Mouse (Mus musculus): ENCODE measurements around the gene Trim8.

DNA sequence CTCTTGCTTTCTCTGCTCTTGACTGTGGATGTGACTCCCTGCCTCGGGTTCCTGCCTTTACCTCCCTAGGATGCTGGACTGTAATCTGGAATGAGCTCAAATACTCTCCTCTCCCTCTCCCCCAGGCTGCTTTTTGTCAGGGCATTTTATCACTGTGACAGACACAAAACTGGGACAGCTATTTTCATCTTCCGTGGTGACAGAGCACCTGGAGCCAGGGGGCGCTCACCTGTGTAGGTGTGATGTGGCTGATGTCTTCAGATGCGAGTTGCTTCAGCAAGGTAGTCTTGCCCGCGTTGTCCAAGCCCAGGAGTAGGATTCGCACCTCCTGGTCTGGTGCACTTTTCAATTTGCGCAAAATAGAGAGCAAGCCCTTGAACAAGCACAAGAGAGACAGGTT is 56.5 kb downstream of the Trim8 start:
- no peak for TF ChIP-seq CHD2 (IDR thresholded peaks at IDR 0.05; ENCODE audit: low read length)
- TF ChIP-seq NELFE (IDR thresholded peaks at IDR 0.05; ENCODE audit: low read depth, low read length): no peak
- no peak for TF ChIP-seq ZNF384 (IDR thresholded peaks at IDR 0.05; ENCODE audit: low read depth, low read length)
- no peak for TF ChIP-seq MYC (IDR thresholded peaks at IDR 0.05; ENCODE audit: low read depth, low read length)
- no peak for TF ChIP-seq MEF2A (IDR thresholded peaks at IDR 0.05; ENCODE audit: borderline replicate concordance, low read depth, low read length)
- no peak for TF ChIP-seq RAD21 (IDR thresholded peaks at IDR 0.05; ENCODE audit: low read depth, low read length)
- TF ChIP-seq POLR2A (IDR thresholded peaks at IDR 0.05; ENCODE audit: low read depth, low read length): no peak
- TF ChIP-seq CTCF (conservative IDR thresholded peaks at IDR 0.05 in 1 of 2, IDR thresholded peaks at IDR 0.05 in 1 of 2; ENCODE audit: low read depth in 2 of 2, low read length in 2 of 2): no peak
